16 mouse cellular contexts compared by ENCODE assay signal in genomic region chr1:191724385-191725061, GRCm38 (mm10). TPM values are rescaled to one million over a fixed set of nuclear protein-coding genes. Genes with fewer than 3 reads are reported as not detected.
DNase-seq lines count a peak whose midpoint lies in the region; ATAC-seq and TF ChIP-seq lines count a peak whose summit lies in the region.
"Had no signal": no experiment of that assay in that cellular context is flagged by ENCODE, and none has a peak within 500 bp of the region (broad histone marks: within the 10 kb centered on the region; RNA-seq: fewer than 3 reads in every experiment).

No protein-coding gene starts in this region.

- no peak for TF ChIP-seq POLR2A in CH12.LX (IDR thresholded peaks at IDR 0.05; ENCODE audit: low read depth, low read length)

- peaks cover 21% of the 10 kb centered on the region; the same call in 1 of the 2 replicates for H3K36me3 ChIP-seq in liver, embryonic 12.5 days
- H3K36me3 ChIP-seq in liver, embryonic 11.5 days (ENCODE audit: control insufficient read depth, insufficient read depth, low read length), result no peaks in the 10 kb centered on the region; the same call in 1 of the 2 replicates
- H3K36me3 ChIP-seq in CH12.LX (replicated peaks in 1 of 2; ENCODE audit: control insufficient read depth in 1 of 2, insufficient read depth in 1 of 2, low read length in 1 of 2), result peaks cover 17 to 74% of the 10 kb centered on the region in 2 experiments

- H3K4me3 ChIP-seq in liver, embryonic 12.5 days, result no peak overlapping the region
- no peak overlapping the region for H3K4me3 ChIP-seq in liver, embryonic 11.5 days (ENCODE audit: low read depth, low read length)
- peak overlapping the region in 1 of 3 experiments; percentile 29 for H3K4me3 ChIP-seq in CH12.LX (replicated peaks in 1 of 3; ENCODE audit: low read depth in 2 of 3, low read length in 2 of 3, poor library complexity in 1 of 3)
- H3K4me3 ChIP-seq in gastrocnemius, adult 2 months, result no peak overlapping the region
- H3K4me3 ChIP-seq: embryonic facial prominence, embryonic 13.5 days; forebrain, embryonic 12.5 days; limb, embryonic 10.5 days had no signal

- TF ChIP-seq CTCF in CH12.LX (conservative IDR thresholded peaks at IDR 0.05 in 1 of 2, IDR thresholded peaks at IDR 0.05 in 1 of 2; ENCODE audit: low read depth in 2 of 2, low read length in 2 of 2), result no peak
- TF ChIP-seq CTCF in gastrocnemius, adult 2 months (IDR thresholded peaks at IDR 0.05), result no peak

- in situ Hi-C loops in CH12.LX (cut with MboI; ENCODE audit: low pct_ligation_motif_present, low pct_unique_long_range_greater_than_20kb, low sequenced_read_pairs), result loop anchor here (5.0 to 25.0 kb wide), 2 partner anchors 88 to 112 kb away; no protein-coding TSS in a partner anchor

- ATAC-seq in liver, embryonic 12.5 days, result no peak
- no peak for ATAC-seq in liver, embryonic 11.5 days (replicated peaks; ENCODE audit: low FRiP score)
- peak; percentile 98 to 99 for ATAC-seq in hematopoietic stem cell, adult 5-6 weeks (replicated peaks in 1 of 2; ENCODE audit: insufficient read depth in 1 of 2, low FRiP score in 2 of 2, low TSS enrichment in 1 of 2, low read depth in 1 of 2, poor library complexity in 2 of 2, severe bottlenecking in 2 of 2)
- ATAC-seq: hindbrain, embryonic 16.5 days had no signal

- TF ChIP-seq RAD21 in CH12.LX (IDR thresholded peaks at IDR 0.05; ENCODE audit: low read depth, low read length), result no peak

- dilution Hi-C loops in CH12.LX (cut with MboI; ENCODE audit: extremely low pct_ligation_motif_present, extremely low pct_unique_long_range_greater_than_20kb, low sequenced_read_pairs), result no loop called here

- 34% methylated on average over 12 of the region's 12 CpGs for WGBS in liver, embryonic 12.5 days (ENCODE audit: insufficient replicate concordance)
- WGBS in liver, embryonic 11.5 days, result 51% methylated on average over 12 of the region's 12 CpGs

- H3K9ac ChIP-seq in liver, embryonic 12.5 days, result no peak overlapping the region
- H3K9ac ChIP-seq in liver, embryonic 11.5 days (ENCODE audit: low read depth, low read length), result no peak overlapping the region
- H3K9ac ChIP-seq in CH12.LX (ENCODE audit: insufficient read depth, low read depth), result no peak overlapping the region
- H3K9ac ChIP-seq: embryonic facial prominence, embryonic 13.5 days; forebrain, embryonic 12.5 days had no signal

- no peak overlapping the region for H3K27ac ChIP-seq in liver, embryonic 12.5 days
- H3K27ac ChIP-seq in liver, embryonic 11.5 days (ENCODE audit: low read depth, low read length), result no peak overlapping the region
- peak overlapping the region; percentile 9; the same call in 1 of the 2 replicates for H3K27ac ChIP-seq in CH12.LX (ENCODE audit: insufficient read depth, low read depth)
- H3K27ac ChIP-seq in gastrocnemius, adult 2 months, result no peak overlapping the region
- H3K27ac ChIP-seq: embryonic facial prominence, embryonic 13.5 days; forebrain, embryonic 12.5 days; limb, embryonic 10.5 days had no signal

- peaks cover 4% of the 10 kb centered on the region; the same call in 1 of the 2 replicates for H3K4me1 ChIP-seq in liver, embryonic 12.5 days
- H3K4me1 ChIP-seq in liver, embryonic 11.5 days (replicated peaks; ENCODE audit: control insufficient read depth, insufficient read depth, low read length), result no peaks in the 10 kb centered on the region
- peaks cover 9 to 57% of the 10 kb centered on the region in 2 experiments; a peak in 3 of 4 replicates for H3K4me1 ChIP-seq in CH12.LX (ENCODE audit: control insufficient read depth in 1 of 2, insufficient read depth in 2 of 2)

- H3K79me2 ChIP-seq in CH12.LX (replicated peaks; ENCODE audit: control insufficient read depth, extremely low read depth, insufficient read depth, poor library complexity, severe bottlenecking), result peaks cover 40% of the 10 kb centered on the region

- 0 out of 2 replicates have a peak, but pooled peaks have one; percentile 45 for TF ChIP-seq EP300 in CH12.LX (IDR thresholded peaks at IDR 0.05; ENCODE audit: low read length)

- H3K27me3 ChIP-seq in liver, embryonic 12.5 days (replicated peaks), result peaks cover 16% of the 10 kb centered on the region
- H3K27me3 ChIP-seq in liver, embryonic 11.5 days (replicated peaks; ENCODE audit: control insufficient read depth, insufficient read depth, low read length), result no peaks in the 10 kb centered on the region
- no peaks in the 10 kb centered on the region for H3K27me3 ChIP-seq in CH12.LX (replicated peaks)
- H3K27me3 ChIP-seq: embryonic facial prominence, embryonic 13.5 days; forebrain, embryonic 12.5 days had no signal

- no peaks in the 10 kb centered on the region for H3K9me3 ChIP-seq in liver, embryonic 12.5 days (replicated peaks)
- no peaks in the 10 kb centered on the region for H3K9me3 ChIP-seq in liver, embryonic 11.5 days (ENCODE audit: control insufficient read depth, low read length)
- no peaks in the 10 kb centered on the region for H3K9me3 ChIP-seq in CH12.LX (replicated peaks; ENCODE audit: low read length)
- H3K9me3 ChIP-seq: embryonic facial prominence, embryonic 13.5 days; forebrain, embryonic 12.5 days; limb, embryonic 10.5 days had no signal

- intact Hi-C loops in gastrocnemius, adult 2 months (cut with DNase I), result no loop called here
- intact Hi-C loops in heart, postnatal 25 days (cut with DNase I), result loop anchor here (5.0 kb wide), 1 partner anchor 93 kb away; no protein-coding TSS in a partner anchor

- no peak for DNase-seq in liver, embryonic 11.5 days (ENCODE audit: low spot score)
- peak; percentile 80 for DNase-seq in CH12.LX (ENCODE audit: extremely low read depth)
- peak; percentile 16 for DNase-seq in naive thymus-derived CD4-positive, alpha-beta T cell, adult 2 months (ENCODE audit: low read depth)
- DNase-seq in gastrocnemius, adult 2 months, result no peak
- DNase-seq in heart, postnatal 25 days (ENCODE audit: low spot score), result no peak
- no peak for DNase-seq in right cerebral cortex, adult 2 months (ENCODE audit: low spot score in 2 of 2)
- DNase-seq: adrenal gland, adult 8-10 months; cerebellum, postnatal 36 days; kidney, adult 8-10 months; thymus, adult 2 months had no signal

- 0 out of 2 replicates have a peak overlapping the region, but pooled peaks have one; percentile 2 for H3K4me2 ChIP-seq in liver, embryonic 12.5 days
- H3K4me2 ChIP-seq in liver, embryonic 11.5 days, result no peak overlapping the region
- H3K4me2 ChIP-seq in CH12.LX (ENCODE audit: insufficient read depth, low read depth, poor library complexity, severe bottlenecking), result peak overlapping the region; percentile 26
- H3K4me2 ChIP-seq: embryonic facial prominence, embryonic 13.5 days; forebrain, embryonic 12.5 days had no signal

TF ChIP-seq in CH12.LX, 34 proteins besides CTCF, POLR2A, EP300 and RAD21:
- no peak for TF ChIP-seq CHD1 (IDR thresholded peaks at IDR 0.05; ENCODE audit: low read depth, low read length)
- TF ChIP-seq MAX (IDR thresholded peaks at IDR 0.05; ENCODE audit: low read length), result no peak
- 0 out of 2 replicates have a peak, but pooled peaks have one; percentile 33 for TF ChIP-seq HCFC1 (IDR thresholded peaks at IDR 0.05; ENCODE audit: low read depth, low read length)
- TF ChIP-seq ZKSCAN1 (IDR thresholded peaks at IDR 0.05; ENCODE audit: borderline replicate concordance, low read depth, low read length), result no peak
- TF ChIP-seq MYC (IDR thresholded peaks at IDR 0.05; ENCODE audit: low read depth, low read length), result 0 out of 2 replicates have a peak, but pooled peaks have one; percentile 25
- TF ChIP-seq JUN (IDR thresholded peaks at IDR 0.05; ENCODE audit: insufficient read depth, low read depth, low read length), result no peak
- TF ChIP-seq ZMIZ1 (IDR thresholded peaks at IDR 0.05; ENCODE audit: low read depth, low read length), result no peak
- TF ChIP-seq E2F4 (IDR thresholded peaks at IDR 0.05; ENCODE audit: insufficient replicate concordance, low read depth, low read length), result no peak
- TF ChIP-seq GABPA (IDR thresholded peaks at IDR 0.05; ENCODE audit: insufficient replicate concordance, low read depth, low read length), result no peak
- TF ChIP-seq MAFK (IDR thresholded peaks at IDR 0.05; ENCODE audit: insufficient replicate concordance, low read length), result no peak
- no peak for TF ChIP-seq KAT2A (IDR thresholded peaks at IDR 0.05; ENCODE audit: insufficient replicate concordance, low read length)
- TF ChIP-seq ZNF384 (IDR thresholded peaks at IDR 0.05; ENCODE audit: low read depth, low read length), result no peak
- TF ChIP-seq USF1 (IDR thresholded peaks at IDR 0.05; ENCODE audit: low read depth, low read length), result no peak
- no peak for TF ChIP-seq NELFE (IDR thresholded peaks at IDR 0.05; ENCODE audit: low read depth, low read length)
- TF ChIP-seq ETS1 (conservative IDR thresholded peaks at IDR 0.05; ENCODE audit: low read depth, low read length), result no peak
- TF ChIP-seq CHD2 (IDR thresholded peaks at IDR 0.05; ENCODE audit: low read length), result no peak
- no peak for TF ChIP-seq USF2 (conservative IDR thresholded peaks at IDR 0.05; ENCODE audit: low read depth, low read length)
- no peak for TF ChIP-seq MEF2A (IDR thresholded peaks at IDR 0.05; ENCODE audit: borderline replicate concordance, low read depth, low read length)
- TF ChIP-seq NRF1 (IDR thresholded peaks at IDR 0.05; ENCODE audit: low read depth, low read length), result no peak
- TF ChIP-seq ZC3H11A (IDR thresholded peaks at IDR 0.05; ENCODE audit: low read depth, low read length), result no peak
- 0 out of 2 replicates have a peak, but pooled peaks have one; percentile 53 for TF ChIP-seq IRF4 (IDR thresholded peaks at IDR 0.05; ENCODE audit: low read depth, low read length)
- TF ChIP-seq JUND (conservative IDR thresholded peaks at IDR 0.05; ENCODE audit: low read depth, low read length), result no peak
- peak; percentile 25; the same call in 1 of the 2 replicates for TF ChIP-seq SIN3A (IDR thresholded peaks at IDR 0.05; ENCODE audit: low read length)
- TF ChIP-seq ELF1 (IDR thresholded peaks at IDR 0.05; ENCODE audit: low read depth, low read length), result 0 out of 2 replicates have a peak, but pooled peaks have one; percentile 54
- TF ChIP-seq BHLHE40 (IDR thresholded peaks at IDR 0.05; ENCODE audit: low read depth, low read length), result peak; percentile 56; the same call in 1 of the 2 replicates
- TF ChIP-seq MXI1 (IDR thresholded peaks at IDR 0.05; ENCODE audit: low read depth, low read length), result no peak

RNA-seq across cellular contexts. Expression of gene Lpgat1, which starts 6.9 kb away (rescaled TPM):
- polyA plus RNA-seq in liver, embryonic 12.5 days (2016; fragmentation: Nextera tagmentation; extraction: Ambion mirVana), result 21.4 and 21.8 TPM in 2 replicates
- polyA plus RNA-seq in liver, embryonic 11.5 days (2014; fragmentation: Nextera tagmentation; extraction: Ambion mirVana), result 22.1 and 25.5 TPM in 2 replicates
- total RNA-seq in CH12.LX (2012; rRNA removed), result 15.3 and 24.2 TPM in 2 replicates
- total RNA-seq in CH12.LX (2014; rRNA removed), result 31.8 and 32.6 TPM in 2 replicates
- polyA plus RNA-seq in CH12.LX (2012; ENCODE audit: insufficient read length, low read depth), result 40.0 and 47.7 TPM in 2 replicates
- 24.0 and 34.2 TPM in 2 replicates for total RNA-seq in hematopoietic stem cell, adult 5-6 weeks (2017)
- 10 to 100 TPM; 21.9 to 38.7 TPM for total RNA-seq in gastrocnemius, adult 2 months (2021)
- total RNA-seq in heart, postnatal 25 days (2021), result 10 to 100 TPM; 88.1 to 99.8 TPM

Comparison
In these comparisons a context has a peak if more than half of its experiments do, and no peak if none do; other contexts are left out.
1. ATAC-seq: peak in hematopoietic stem cell, adult 5-6 weeks (2 of 2); none in liver, embryonic 12.5 days (single experiment) and liver, embryonic 11.5 days (single experiment).
2. DNase-seq: peak in CH12.LX (single experiment) and naive thymus-derived CD4-positive, alpha-beta T cell, adult 2 months (single experiment); none in liver, embryonic 11.5 days (single experiment), gastrocnemius, adult 2 months (single experiment), heart, postnatal 25 days (single experiment) and right cerebral cortex, adult 2 months (0 of 2).